Mouse (Mus musculus) CH12.LX (cell line): ENCODE results near the gene Arf3. TPM values are rescaled to one million over a fixed set of nuclear protein-coding genes. Genes with fewer than 3 reads are reported as not detected.

Experiments used
- DNase-seq: peaks from one replicate; pipeline ENCODE4 v3.0.0-alpha.2; 2013; ENCODE audit errors: extremely low read depth
- H3K27ac ChIP-seq: 2 replicates; pipeline ENCODE4 v1.5.1; 2012; ENCODE audit warnings: low read depth, mild to moderate bottlenecking, control low read depth, moderate library complexity; ENCODE audit not compliant: insufficient read depth
- H3K27me3 ChIP-seq: replicated peaks from 2 replicates; pipeline ENCODE3; 2012; ENCODE audit warnings: inconsistent platforms
- H3K36me3 ChIP-seq, 2 experiments: replicated peaks in 1 of 2; 2 replicates each; pipeline versions ENCODE3 to v1.6.1; 2012; ENCODE audit warnings: inconsistent platforms in 1 of 2, low read length in 1 of 2, mild to moderate bottlenecking in 1 of 2, mixed read lengths in 1 of 2, moderate library complexity in 1 of 2; ENCODE audit not compliant: control insufficient read depth in 1 of 2, insufficient read depth in 1 of 2
- H3K4me1 ChIP-seq, 2 experiments: 2 replicates each; pipeline ENCODE4 v1.6.1; 2012; ENCODE audit warnings: inconsistent platforms in 1 of 2, moderate library complexity in 1 of 2; ENCODE audit not compliant: insufficient read depth in 2 of 2, control insufficient read depth in 1 of 2
- H3K4me2 ChIP-seq: 2 replicates; pipeline ENCODE4 v1.6.1; 2012; ENCODE audit warnings: low read depth, mild to moderate bottlenecking, control low read depth; ENCODE audit not compliant: poor library complexity, insufficient read depth, severe bottlenecking
- H3K4me3 ChIP-seq, 3 experiments: fragments of 150-350 bp in 1 of 3; sonication (generic) in 1 of 3; replicated peaks in 1 of 3; 2 replicates each; pipeline versions ENCODE3 to v1.5.1; 2011 to 2012; ENCODE audit warnings: low read depth in 2 of 3, low read length in 2 of 3, mild to moderate bottlenecking in 2 of 3, moderate library complexity in 2 of 3, control low read depth in 1 of 3, improper control_type of control experiment in 1 of 3, inconsistent platforms in 1 of 3, mixed read lengths in 1 of 3; ENCODE audit not compliant: poor library complexity in 1 of 3
- H3K79me2 ChIP-seq: replicated peaks from 2 replicates; pipeline ENCODE4 v1.6.1; 2012; ENCODE audit warnings: mild to moderate bottlenecking, moderate library complexity; ENCODE audit not compliant: control insufficient read depth, poor library complexity, insufficient read depth, severe bottlenecking; ENCODE audit errors: extremely low read depth
- H3K9ac ChIP-seq: 2 replicates; pipeline ENCODE4 v1.6.1; 2012; ENCODE audit warnings: low read depth, mild to moderate bottlenecking, control low read depth, moderate library complexity; ENCODE audit not compliant: insufficient read depth
- H3K9me3 ChIP-seq: replicated peaks from 2 replicates; pipeline ENCODE3; 2012; ENCODE audit warnings: low read length, inconsistent platforms, mixed read lengths
- BHLHE40 ChIP-seq: IDR thresholded peaks from 2 replicates; pipeline ENCODE4 v1.6.1; 2011; ENCODE audit warnings: mild to moderate bottlenecking, low read depth, low read length, improper control_type of control experiment
- CTCF ChIP-seq, 2 experiments: IDR thresholded peaks in 1 of 2; conservative IDR thresholded peaks in 1 of 2; 2 replicates each; pipeline ENCODE4 v1.5.1; 2011 to 2012; ENCODE audit warnings: low read depth in 2 of 2, low read length in 2 of 2, improper control_type of control experiment in 1 of 2, inconsistent platforms in 1 of 2, mild to moderate bottlenecking in 1 of 2, moderate library complexity in 1 of 2
- E2F4 ChIP-seq: IDR thresholded peaks from 2 replicates; pipeline ENCODE4 v1.6.1; 2011; ENCODE audit warnings: low read depth, low read length, improper control_type of control experiment; ENCODE audit not compliant: insufficient replicate concordance
- EP300 ChIP-seq: IDR thresholded peaks from 2 replicates; pipeline ENCODE4 v1.6.1; 2011; ENCODE audit warnings: low read length, improper control_type of control experiment
- ETS1 ChIP-seq: conservative IDR thresholded peaks from 2 replicates; pipeline ENCODE4 v1.6.1; 2012; ENCODE audit warnings: low read depth, mild to moderate bottlenecking, inconsistent platforms, low read length, improper control_type of control experiment, moderate library complexity
- GABPA ChIP-seq: IDR thresholded peaks from 2 replicates; pipeline ENCODE4 v1.6.1; 2012; ENCODE audit warnings: low read depth, low read length, improper control_type of control experiment, inconsistent platforms; ENCODE audit not compliant: insufficient replicate concordance
- HCFC1 ChIP-seq: IDR thresholded peaks from 2 replicates; pipeline ENCODE4 v1.6.1; 2012; ENCODE audit warnings: low read depth, mild to moderate bottlenecking, inconsistent platforms, low read length, improper control_type of control experiment
- MAFK ChIP-seq: IDR thresholded peaks from 2 replicates; pipeline ENCODE4 v1.6.1; 2011; ENCODE audit warnings: low read length, improper control_type of control experiment; ENCODE audit not compliant: insufficient replicate concordance
- MAZ ChIP-seq: IDR thresholded peaks from 2 replicates; pipeline ENCODE4 v1.6.1; 2012; ENCODE audit warnings: low read depth, mild to moderate bottlenecking, inconsistent platforms, low read length, improper control_type of control experiment, moderate library complexity
- MEF2A ChIP-seq: IDR thresholded peaks from 2 replicates; pipeline ENCODE4 v1.6.1; 2014; ENCODE audit warnings: low read depth, mild to moderate bottlenecking, inconsistent platforms, low read length, improper control_type of control experiment, borderline replicate concordance
- NRF1 ChIP-seq: IDR thresholded peaks from 2 replicates; pipeline ENCODE4 v1.6.1; 2014; ENCODE audit warnings: low read depth, mild to moderate bottlenecking, inconsistent platforms, low read length, improper control_type of control experiment, moderate library complexity
- POLR2A ChIP-seq: IDR thresholded peaks from 2 replicates; pipeline ENCODE4 v1.6.1; 2011; ENCODE audit warnings: low read depth, mild to moderate bottlenecking, improper control_type of control experiment, low read length
- SIN3A ChIP-seq: IDR thresholded peaks from 2 replicates; pipeline ENCODE4 v1.6.1; 2012; ENCODE audit warnings: low read length, improper control_type of control experiment, inconsistent platforms
- SMC3 ChIP-seq: IDR thresholded peaks from 2 replicates; pipeline ENCODE4 v1.6.1; 2011; ENCODE audit warnings: low read depth, low read length, improper control_type of control experiment
- TBP ChIP-seq: conservative IDR thresholded peaks from 2 replicates; pipeline ENCODE4 v1.6.1; 2011; ENCODE audit warnings: low read depth, low read length, improper control_type of control experiment
- UBTF ChIP-seq: IDR thresholded peaks from 2 replicates; pipeline ENCODE4 v1.6.1; 2012; ENCODE audit warnings: low read depth, mild to moderate bottlenecking, inconsistent platforms, low read length, improper control_type of control experiment, moderate library complexity
- USF2 ChIP-seq: conservative IDR thresholded peaks from 2 replicates; pipeline ENCODE4 v1.6.1; 2011; ENCODE audit warnings: low read depth, low read length, improper control_type of control experiment
- ZC3H11A ChIP-seq: IDR thresholded peaks from 2 replicates; pipeline ENCODE4 v1.6.1; 2012; ENCODE audit warnings: low read depth, mild to moderate bottlenecking, inconsistent platforms, low read length, improper control_type of control experiment
- ZKSCAN1 ChIP-seq: IDR thresholded peaks from 2 replicates; pipeline ENCODE4 v1.6.1; 2012; ENCODE audit warnings: low read depth, inconsistent platforms, low read length, improper control_type of control experiment, borderline replicate concordance
- ZNF384 ChIP-seq: IDR thresholded peaks from 2 replicates; pipeline ENCODE4 v1.6.1; 2012; ENCODE audit warnings: low read depth, low read length, improper control_type of control experiment, inconsistent platforms
- dilution Hi-C: fragments of 300-500 bp; cut with MboI; formaldehyde crosslinking; loops from 2 replicates; pipeline ENCODE4 v1.14.3; 2020; ENCODE audit warnings: low sequenced_read_pairs; ENCODE audit not compliant: extremely low pct_unique_long_range_greater_than_20kb, extremely low pct_ligation_motif_present
- in situ Hi-C: fragments of 300-500 bp; cut with MboI; formaldehyde crosslinking; loops from 3 replicates; pipeline ENCODE4 v1.14.3; 2019; ENCODE audit warnings: low sequenced_read_pairs, low pct_ligation_motif_present, low pct_unique_long_range_greater_than_20kb, mixed read lengths
- polyA plus RNA-seq: library from polyadenylated mRNA; unstranded; fragments of >175 nt; gene quantifications from 2 replicates; pipeline ENCODE4 v1.2.1, GENCODE M21; 2012; ENCODE audit warnings: low read depth; ENCODE audit not compliant: insufficient read length
- total RNA-seq, 2 experiments: library from RNA; depleted of rRNA; stranded (reverse); fragments of 300-350 nt in 1 of 2; fragments of >200 nt in 1 of 2; gene quantifications; 2 replicates each; pipeline ENCODE4 v1.2.3; 2012 to 2014

The Arf3 gene
- total and polyA plus RNA-seq, 3 experiments = 32.5 to 182 (median 41.0) TPM

- H3K4me1 ChIP-seq = peaks cover 28 to 42% of the 10 kb centered on the region in 2 experiments
- peaks cover 10% of the 10 kb centered on the region for H3K9me3 ChIP-seq
- dilution Hi-C loops = no loop called here
- DNase-seq = no peak
- H3K4me2 ChIP-seq = peak overlapping the region; percentile 41
- peaks cover 56% of the 10 kb centered on the region for H3K27me3 ChIP-seq
- no peaks in the 10 kb centered on the region for H3K36me3 ChIP-seq
- H3K4me3 ChIP-seq = no peak overlapping the region
- H3K9ac ChIP-seq = no peak overlapping the region
- in situ Hi-C loops = no loop called here
- H3K79me2 ChIP-seq = no peaks in the 10 kb centered on the region
- TF ChIP-seq EP300 = no peak
- TF ChIP-seq MAZ = no peak
- TF ChIP-seq NRF1 = peak; percentile 77
- TF ChIP-seq, all 38 proteins: peak for 1
- no peak overlapping the region for H3K27ac ChIP-seq
Measured at GRCm38 (mm10) chr15:98796803-98797595, 34.0 kb upstream of the Arf3 start.

- H3K79me2 ChIP-seq = no peaks in the 10 kb centered on the region
- dilution Hi-C loops = no loop called here
- no peak overlapping the region for H3K9ac ChIP-seq
- peaks cover 23% of the 10 kb centered on the region for H3K9me3 ChIP-seq
- H3K4me2 ChIP-seq = no peak overlapping the region
- no peak overlapping the region for H3K27ac ChIP-seq
- peaks cover 68% of the 10 kb centered on the region for H3K27me3 ChIP-seq
- no peak overlapping the region for H3K4me3 ChIP-seq
- no peak for DNase-seq
- no peak for TF ChIP-seq E2F4
- TF ChIP-seq MAFK = no peak
- TF ChIP-seq GABPA = no peak
- no peak for TF ChIP-seq USF2
- TF ChIP-seq SMC3 = no peak
- no peak for TF ChIP-seq SIN3A
- TF ChIP-seq ETS1 = no peak
- no peak for TF ChIP-seq MEF2A
- no peak for TF ChIP-seq ZC3H11A
- no peak for TF ChIP-seq UBTF
- no peak for TF ChIP-seq HCFC1
- no peak for TF ChIP-seq ZKSCAN1
- no peak for TF ChIP-seq POLR2A
- no peak for TF ChIP-seq CTCF (conservative IDR thresholded peaks at IDR 0.05 in 1 of 2, IDR thresholded peaks at IDR 0.05 in 1 of 2; ENCODE audit: low read depth in 2 of 2, low read length in 2 of 2)
- no peak for TF ChIP-seq MAZ
- no peak for TF ChIP-seq ZNF384
- no peak for TF ChIP-seq BHLHE40
- TF ChIP-seq TBP = no peak
- no peaks in the 10 kb centered on the region for H3K36me3 ChIP-seq
- in situ Hi-C loops = no loop called here
- peaks cover 40 to 53% of the 10 kb centered on the region in 2 experiments for H3K4me1 ChIP-seq
Measured at GRCm38 (mm10) chr15:98793141-98793698, 30.2 kb upstream of the Arf3 start.
